Mouse (Mus musculus) gastrocnemius, postnatal 25 days (tissue): ENCODE data around the gene Chid1. TPM values are rescaled to one million over a fixed set of nuclear protein-coding genes. Genes with fewer than 3 reads are reported as not detected.

Experiments used
- DNase-seq: peaks from one replicate; pipeline ENCODE4 v3.0.0; 2022
- total RNA-seq, 2 experiments: library from RNA; stranded (reverse); gene quantifications; 1 replicate in 1 of 2; 2 replicates in 1 of 2; pipeline ENCODE4 v1.2.3; 2021

Gene Chid1
- total RNA-seq, 2 experiments from 2014 or later: 14.5 to 18.4 TPM

DNA sequence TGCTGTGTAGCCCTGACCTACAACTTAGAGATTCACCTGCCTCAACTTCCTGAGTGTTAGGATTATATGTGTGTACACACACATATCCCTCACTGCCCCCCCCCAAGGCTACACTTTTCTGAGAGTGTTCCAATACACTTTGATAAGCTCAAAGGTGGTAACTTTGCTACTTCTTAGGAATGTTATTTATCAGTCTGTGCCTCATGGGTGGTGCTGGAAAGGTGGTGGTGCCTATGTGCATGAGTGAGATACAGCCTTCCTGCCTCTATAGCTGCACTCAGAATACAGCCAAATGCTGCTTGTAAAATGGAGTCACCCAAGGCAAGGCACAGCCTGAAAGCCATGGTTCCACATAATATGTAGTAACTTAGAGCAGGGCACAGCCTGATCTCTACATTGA lies 19.3 kb upstream of the Chid1 start:
- no peak for DNase-seq

DNA sequence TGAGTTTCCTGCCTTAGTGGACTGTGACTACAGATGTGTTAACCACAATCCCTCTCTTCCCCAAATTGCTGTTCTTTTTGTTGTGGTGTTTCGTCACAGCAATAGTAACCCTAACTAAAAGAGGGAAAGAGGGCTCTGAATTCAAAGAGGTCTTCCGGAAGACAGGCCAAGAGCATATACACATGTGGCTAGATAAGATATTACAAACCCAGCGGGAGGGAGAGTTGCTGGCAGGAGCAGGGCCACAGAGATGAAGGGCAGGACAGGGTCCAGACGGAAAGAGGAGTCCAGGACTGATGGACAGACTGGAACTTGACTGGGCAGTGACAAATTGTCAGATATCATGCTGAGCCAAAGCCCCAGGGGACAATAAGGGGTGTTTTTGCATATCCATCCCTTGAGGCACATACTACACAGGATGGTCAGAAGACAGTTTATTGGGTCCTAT lies 18.7 kb upstream of the Chid1 start:
- DNase-seq: no peak

DNA sequence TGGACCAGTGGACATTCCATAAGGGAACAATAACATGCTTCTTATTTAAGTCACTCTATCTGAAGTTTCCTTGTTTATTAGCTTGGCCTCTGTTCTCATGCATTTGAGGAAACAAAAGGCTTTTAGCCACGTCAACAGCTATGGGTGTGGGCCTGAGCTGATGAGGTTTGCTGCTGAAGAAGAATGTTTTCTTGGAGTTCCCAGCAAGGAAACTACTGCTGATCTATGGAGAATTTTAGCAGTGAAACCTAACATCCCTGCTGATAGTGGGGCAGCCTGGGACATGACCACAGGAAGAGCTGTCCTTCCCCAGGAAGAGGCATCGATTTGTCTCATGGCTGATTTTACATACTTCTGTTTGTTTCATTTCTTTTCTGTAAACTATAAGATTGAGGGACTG lies 10.8 kb upstream of the Chid1 start:
- DNase-seq: no peak

DNA sequence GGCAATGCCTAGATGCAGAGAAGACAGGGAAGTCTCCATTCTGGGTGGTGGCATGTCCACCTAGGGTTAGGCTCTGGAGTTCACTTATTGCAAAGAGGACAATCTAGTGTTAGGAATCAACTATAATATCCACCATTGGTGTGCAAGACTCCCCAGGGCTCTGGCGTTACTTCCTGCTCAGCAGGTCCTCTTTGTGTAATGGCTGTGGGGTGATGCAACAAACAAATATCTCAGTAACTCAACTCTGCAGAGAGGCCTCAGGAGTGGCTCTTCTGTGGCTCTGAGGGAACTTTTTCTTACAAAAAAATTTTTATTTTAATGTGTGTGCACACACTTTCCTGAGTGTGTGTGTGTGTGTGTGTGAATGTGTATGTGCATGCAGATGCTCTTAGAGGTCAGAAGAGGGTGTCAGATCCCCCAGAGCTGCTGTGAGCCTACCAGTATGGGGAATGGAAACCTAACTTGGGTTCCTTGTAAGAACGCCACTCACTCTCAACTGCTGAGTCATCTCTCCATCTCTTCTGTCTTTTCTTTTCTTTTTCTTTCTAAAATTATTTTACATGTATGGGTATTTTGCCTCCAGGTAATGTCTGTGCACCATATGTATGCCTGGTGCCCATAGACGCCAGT lies 9.9 kb upstream of the Chid1 start:
- no peak for DNase-seq

DNA sequence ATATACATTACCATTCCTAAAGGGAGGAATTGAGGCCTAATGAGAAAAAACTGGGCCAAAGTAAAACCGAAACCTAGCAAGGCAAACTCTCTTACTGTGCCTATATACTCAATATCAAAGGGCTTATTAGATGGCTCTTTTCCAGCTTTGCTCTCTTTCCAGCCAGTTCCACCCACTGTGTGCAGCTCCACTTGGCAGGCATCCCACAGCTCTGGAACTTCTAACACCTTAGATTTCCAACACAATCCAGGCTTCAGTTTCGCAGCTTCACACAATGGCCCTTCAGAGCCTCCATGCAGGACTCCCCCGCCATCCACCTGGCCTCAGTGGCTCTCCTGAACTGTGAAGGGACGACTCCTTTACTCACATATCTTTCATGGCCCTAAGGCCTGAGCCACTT lies 5.0 kb upstream of the Chid1 start:
- no peak for DNase-seq

DNA sequence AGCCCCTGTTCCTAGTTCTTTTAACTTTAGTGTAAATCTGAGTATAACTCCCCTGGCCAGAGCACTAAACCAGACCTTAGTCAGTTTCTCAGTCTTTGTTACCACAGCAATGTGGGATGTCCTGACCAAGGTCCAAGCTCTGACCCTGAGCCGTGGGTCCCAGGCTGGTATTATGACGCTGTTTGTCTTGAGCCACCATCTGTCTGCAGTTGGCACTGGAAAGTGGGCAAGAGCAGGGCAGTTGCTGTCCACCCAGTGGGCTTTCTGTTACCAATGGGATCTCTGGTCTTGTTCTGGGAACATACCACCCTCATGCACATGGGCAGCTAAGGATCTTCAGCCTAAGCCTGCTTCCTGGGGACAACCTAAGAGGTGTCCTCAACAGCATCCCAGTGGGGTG lies 2.9 kb upstream of the Chid1 start:
- DNase-seq: no peak

DNA sequence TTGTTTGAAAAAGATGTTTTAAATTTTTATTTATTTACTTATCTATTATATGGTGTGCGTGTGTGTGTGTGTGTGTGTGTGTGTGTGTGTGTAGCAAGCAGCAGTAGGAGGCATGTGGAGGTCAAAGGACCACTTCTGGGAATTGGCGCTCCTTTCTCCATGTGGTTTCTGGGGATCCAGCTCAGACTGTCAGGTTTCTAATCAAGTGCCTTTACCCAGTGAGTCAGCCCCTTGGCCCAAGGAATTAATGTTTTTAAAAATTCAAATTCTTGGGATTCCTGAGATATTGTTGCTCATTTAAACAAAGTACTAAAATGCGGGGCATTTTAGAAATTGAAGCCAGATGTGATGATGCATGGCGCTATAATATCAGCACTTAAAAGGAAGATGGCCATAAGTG lies 2.0 kb upstream of the Chid1 start:
- no peak for DNase-seq

DNA sequence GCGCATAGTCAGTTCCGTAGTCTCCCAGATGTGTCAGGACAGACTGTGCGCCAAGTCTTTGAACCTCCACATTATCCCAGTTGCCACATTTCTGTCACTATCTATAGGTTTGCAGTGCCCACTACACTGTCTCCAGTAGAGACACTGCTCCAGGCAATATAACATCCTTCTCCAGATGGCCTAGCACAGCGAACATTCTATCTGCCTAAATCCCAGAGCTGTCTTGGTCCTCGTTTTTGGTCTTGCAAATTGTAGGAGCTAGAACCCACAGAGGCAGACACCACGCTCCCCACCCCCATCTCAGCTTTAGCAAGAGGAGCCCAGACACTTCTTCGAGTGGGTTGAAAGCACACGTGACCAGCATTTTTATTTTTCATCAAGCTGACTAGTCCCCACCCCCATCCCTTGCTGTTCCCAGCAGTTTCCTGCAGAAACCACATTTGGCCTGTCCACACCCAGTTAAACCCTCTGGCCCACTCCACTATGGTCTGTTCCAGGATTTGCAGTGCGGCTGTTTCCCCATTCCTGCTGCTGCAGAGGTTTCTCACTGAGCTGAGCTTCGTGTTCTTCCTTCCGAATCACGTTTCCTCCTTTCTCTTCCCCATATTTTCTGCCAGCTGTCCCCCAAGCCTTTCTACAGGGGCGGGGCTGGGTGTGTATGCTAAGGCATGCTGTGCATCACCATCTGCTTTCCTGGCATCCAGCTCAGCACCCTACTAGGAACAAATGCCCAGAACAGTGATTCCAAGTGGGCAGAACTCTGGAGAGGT lies 840 bp upstream of the Chid1 start:
- DNase-seq: peak; percentile 81

DNA sequence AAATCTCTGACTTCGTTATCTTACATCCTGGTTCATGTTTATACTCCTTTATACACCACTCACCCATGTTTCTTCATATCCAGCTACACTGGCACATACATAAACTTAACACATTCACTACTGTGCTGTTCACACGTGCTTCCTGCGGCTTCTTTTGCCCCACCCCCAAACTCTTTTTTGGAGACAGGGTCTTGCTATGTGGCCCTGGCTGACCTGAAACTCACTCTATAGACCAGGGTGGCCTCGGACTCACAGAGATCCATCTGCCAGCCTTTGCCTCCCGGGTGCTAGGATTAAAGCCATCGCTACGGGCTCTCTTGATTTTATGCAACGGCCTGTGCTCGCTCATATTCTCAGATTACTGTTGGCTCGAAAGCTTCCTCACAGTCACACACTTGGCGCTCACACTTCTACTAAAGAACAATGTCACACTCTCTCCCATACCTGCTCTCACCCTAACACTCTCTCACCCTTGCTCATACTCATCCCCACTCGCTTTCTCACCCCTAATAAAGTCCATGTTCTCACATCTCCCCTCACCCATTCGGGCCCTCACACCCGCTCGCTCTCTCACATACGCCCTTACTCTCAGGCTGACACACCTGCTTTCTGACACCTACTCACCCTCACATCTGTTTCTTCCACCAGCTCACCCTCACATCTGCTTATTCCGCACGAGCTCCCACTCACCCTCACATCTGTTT lies 653 bp downstream of the Chid1 start:
- DNase-seq: no peak

DNA sequence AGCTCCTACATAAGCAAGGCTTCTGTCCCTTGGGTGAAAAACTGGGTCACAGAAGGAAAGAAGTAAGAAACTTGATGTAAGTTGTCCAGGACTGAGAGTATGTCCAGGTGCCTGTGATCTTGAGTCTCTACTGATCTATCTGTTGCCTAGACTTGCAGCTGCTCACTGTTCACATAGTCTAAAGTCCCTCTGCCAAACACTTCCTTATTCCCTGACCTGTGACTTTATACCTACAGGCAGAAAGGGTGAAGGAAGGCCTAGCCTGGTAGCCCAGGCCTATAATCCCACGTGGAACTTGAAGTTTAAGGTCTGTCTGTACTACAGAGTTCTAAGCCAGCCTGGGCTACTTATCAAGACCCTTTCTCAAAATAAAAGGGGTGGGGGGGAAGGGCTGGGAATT lies 4.1 kb downstream of the Chid1 start:
- no peak for DNase-seq

DNA sequence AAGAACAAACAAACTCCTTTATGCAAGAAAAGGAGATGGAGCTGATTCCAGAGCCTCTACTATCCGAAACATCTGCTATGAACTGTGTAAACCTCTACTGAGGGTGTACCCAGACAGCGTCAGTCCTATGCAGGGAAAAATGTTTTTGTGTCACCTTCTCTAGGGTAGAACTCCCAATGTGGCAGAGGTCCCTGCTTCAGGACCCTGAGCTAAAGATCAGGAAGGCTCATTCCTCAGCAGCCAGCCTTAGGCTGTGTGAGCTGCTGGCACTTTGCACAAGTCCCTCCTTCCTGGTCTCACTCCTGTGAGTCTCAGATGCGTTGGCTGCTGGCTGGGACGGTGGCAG lies 14.1 kb downstream of the Chid1 start:
- DNase-seq: no peak

DNA sequence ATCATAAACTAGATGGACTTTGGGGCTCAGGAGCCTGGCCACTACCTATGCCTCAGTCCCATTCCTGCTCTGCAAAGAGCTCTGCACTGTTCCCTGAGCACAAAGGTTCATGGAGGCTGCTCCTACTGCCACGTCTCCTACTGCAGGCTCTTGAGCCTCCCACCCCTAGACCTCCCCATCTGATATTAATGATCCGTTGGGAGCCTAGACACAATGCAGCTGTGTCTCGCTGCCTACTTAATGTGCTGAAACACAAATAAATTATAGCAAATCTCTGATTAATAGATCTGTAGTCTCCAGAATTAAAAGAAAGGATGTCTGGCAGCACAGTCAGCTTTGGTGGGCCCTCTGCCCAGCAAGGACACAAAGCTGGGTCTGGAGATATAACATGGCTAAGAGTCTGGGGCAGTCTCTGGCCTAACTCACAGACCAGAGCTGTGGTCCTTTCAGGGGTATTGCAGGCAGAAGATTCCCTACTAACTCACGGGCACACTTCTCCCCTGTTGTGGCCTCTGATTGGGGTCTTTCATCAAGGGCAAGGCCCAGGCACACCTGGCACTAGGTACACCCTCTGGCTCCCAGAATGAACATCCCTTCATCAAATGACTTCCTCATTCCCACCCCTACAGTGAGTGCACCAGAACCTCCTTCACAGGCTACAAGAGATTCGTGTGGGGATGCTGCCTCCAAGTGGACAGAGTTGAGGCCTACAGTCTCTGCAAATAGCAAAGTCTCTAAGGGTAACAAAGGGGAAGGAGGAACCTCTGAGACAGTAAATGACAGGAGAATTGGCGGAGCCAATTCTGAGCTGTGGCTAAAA lies 14.7 kb downstream of the Chid1 start:
- DNase-seq: peak; percentile 54

DNA sequence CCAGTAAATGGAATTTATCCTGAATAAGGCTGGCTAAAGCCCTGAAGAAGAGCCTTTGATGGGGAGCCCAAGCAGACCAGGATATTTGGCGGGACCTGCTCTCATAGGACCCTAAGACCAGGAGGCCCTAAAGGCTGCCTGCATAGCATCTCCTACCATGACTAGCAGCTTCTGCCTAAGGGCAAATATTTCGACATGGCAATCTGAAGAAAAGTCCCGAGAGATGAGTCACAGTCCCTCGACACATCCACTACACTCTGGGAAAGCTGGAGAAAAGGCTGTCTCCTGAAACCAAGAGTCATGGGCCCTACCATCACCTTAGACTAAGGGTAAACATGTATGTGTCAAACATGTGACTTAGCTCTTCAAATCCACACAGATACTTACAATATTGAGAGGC lies 15.4 kb downstream of the Chid1 start:
- no peak for DNase-seq

DNA sequence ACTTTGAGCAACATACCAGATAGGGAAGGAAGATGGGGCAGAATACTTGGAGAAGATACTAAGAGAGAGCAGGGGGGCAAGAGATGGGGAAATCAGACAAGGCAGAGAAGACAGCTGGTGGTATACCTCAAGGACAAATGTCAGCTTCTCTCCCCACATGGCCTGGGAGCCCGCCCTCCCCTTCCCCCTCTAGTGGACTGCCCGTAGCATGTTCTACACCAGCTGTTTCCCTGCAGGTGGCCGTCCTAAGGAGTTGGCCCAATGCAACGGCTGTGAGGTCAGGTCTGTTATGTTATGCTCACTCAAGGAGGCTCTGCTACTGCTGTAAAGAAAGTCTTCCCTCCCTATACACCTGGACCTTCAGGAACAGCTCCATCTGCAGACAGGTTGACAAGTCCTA lies 16.6 kb downstream of the Chid1 start:
- no peak for DNase-seq

DNA sequence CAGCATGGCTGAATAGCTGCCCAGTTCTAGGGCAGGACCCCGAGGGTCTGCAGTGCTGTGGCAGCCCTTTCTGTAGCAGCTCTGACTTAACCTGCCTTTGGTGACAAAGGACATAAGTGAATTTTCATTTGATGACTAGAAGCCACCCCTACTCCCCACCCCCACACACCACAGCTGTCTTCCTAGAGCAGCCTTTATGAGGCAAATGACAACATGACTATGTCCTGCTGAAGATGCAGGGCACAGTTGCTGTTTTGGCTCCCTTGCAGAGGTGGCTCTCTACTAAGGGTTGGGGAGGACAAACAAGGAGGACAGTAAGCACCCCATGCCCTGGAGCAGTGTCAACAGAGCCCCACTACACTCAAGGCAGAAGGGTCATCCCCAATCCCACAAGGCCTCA lies 19.9 kb downstream of the Chid1 start:
- no peak for DNase-seq

DNA sequence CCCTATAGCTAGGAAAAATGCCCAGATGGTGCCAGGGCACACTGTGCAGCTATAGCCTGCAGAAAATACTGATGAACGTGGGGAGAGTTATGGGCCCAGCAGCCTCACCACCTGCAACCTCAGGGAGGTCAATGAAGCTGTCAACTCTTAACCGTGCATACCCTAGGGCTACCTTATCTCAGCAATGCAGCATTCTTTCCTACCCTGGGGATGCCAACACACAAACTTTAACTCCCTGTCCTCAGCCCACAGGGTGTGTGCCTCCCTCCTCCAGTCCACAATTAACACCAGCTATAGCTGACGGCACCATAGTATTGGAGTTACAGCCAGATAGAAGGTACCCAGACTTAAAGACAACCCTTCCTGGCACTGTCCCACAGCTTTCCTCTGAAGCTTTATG lies 20.7 kb downstream of the Chid1 start:
- DNase-seq: no peak

DNA sequence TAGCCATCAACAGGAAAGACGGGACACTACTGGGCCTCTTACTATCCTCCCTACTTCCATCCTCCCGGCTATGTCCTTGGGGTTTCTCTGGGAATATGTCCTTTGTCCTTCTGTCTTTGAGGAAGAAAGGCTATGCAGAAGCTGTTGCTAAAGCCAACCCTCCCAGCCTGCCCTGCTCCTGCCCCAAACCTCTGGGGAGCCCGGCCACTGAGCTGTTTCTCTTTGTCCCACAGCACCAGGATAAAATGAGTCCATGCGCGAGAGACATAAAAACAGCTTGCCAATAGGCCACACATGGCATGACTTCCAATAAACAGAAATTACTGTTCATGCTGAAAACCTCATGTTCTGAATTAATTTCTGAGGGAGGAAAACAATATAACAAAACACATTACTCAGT lies 21.4 kb downstream of the Chid1 start:
- DNase-seq: no peak

DNA sequence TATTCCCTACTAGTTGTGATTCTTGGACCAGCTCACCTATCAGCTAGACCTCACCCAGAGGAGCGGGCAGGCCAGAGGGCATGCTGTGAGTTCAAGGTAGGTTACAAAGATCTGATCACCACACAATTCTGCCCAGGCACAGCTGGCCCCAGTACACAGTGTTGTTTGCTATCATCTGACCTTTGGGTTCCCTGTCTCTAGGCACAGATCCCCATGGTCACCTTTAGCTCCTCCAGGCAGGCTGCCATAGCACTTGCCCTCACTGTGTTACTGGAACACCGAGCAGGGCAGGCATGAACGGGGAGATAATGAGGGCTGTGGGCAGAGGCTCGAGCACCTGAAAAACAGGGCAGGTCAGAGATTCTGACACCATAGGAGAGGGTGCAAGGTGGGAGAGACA lies 22.0 kb downstream of the Chid1 start:
- DNase-seq: no peak

DNA sequence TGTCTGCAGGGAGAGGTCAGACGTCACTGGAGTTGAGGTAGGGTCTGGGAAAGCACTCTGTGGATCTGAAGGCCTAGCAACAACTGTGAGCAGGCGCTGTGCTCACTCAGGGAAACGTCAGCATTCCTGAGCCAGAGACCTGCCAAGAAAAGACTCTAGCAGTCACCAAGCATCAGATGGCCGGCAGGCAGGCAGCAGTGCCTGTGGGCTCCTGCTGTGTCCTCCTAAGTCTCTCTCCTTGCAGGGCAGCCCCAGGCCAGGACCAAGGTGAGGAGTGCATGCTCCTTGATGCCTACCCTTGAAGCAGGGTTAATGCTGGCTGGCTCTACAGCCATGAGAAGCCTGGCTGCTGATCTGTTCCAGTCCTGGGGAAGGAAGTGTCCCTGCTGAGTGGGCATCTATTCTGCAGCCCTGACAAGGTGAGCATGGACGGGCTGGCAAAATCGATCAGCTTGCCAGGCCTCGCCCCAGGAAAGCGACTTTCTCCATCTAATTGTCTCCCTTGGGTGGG lies 28.9 kb downstream of the Chid1 start:
- no peak for DNase-seq

DNA sequence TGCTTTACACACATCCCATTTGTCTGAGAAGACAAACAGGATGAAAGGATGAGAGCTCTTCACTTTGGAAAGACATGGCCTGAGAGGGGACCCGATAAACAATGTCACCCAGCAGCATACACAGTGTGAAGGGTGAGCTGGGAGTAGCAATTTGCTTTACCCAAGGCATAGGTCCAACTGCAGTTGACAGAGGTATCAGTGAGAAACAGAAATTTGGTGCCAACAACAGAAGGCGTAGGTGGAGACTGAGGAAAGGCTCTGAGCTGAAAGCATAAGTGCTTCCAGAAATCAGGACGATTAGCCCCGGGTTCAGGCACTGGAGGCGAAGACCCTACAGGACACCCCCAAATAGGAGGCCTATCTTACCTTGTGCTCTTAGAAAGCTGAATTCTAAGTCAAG lies 29.5 kb downstream of the Chid1 start:
- no peak for DNase-seq

DNA sequence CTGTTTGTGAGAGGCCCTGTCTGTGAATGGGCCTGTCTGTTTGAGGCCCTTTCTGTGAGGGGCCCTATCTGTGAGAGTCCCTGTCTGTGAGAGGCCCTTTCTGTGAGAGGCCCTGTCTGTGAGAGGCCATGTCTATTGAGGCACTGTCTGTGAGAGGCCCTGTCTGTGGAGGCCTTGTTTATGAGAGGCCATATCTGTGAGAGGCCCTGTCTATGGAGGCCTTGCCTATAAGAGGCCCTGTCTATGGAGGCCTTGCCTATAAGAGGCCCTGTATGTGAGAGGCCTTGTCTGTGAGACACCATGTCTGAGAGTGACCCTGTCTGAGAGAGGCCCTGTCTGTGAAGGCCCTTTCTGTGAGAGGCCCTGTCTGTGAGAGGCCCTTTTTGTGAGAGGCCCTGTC lies 31.5 kb downstream of the Chid1 start:
- no peak for DNase-seq

DNA sequence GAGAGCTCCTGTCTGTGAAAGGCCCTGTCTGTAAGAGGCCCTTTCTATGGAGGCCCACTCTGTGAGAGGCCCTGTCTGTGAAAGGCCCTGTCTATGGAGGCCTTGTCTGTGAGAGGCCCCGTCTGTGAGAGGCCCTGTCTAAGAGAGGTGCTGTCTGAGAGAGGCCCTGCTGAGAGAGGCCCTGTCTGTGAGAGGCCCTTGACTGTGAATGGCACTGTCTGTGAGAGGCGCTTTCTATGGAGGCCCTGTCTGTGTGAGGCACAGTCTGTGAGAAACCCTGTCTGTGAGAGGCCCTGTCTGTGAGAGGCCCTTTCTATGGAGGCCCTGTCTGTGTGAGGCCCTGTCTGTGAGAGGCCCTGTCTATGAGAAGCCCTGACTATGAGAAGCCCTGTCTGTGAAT lies 33.4 kb downstream of the Chid1 start:
- no peak for DNase-seq

DNA sequence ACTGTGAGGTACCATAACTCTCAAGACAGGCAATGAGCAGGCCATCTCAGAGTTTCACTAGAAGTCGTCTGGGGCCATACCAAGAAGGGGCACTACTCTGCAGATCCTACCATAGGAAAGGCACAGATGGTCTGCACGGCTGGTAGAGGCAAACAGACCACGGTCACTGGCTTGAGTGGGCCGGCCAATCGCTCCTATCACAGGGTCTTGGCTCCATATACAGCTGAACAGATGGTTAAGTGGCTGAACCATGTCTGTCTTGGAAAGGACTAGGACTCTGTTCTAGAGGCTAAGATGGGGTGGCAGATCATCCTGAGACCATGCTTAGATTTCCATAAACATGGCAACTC lies 37.1 kb downstream of the Chid1 start:
- no peak for DNase-seq
